Mouse (Mus musculus) liver, embryonic 14.5 days (tissue): ENCODE results near the gene E2f4.

Source experiments
- CTCF ChIP-seq: IDR thresholded peaks from 2 replicates; pipeline ENCODE4 v1.5.1; 2016; ENCODE audit warnings: antibody characterized with exemption, low read depth, control low read depth
- EP300 ChIP-seq: IDR thresholded peaks from 2 replicates; pipeline ENCODE4 v1.6.1; 2016; ENCODE audit warnings: antibody characterized with exemption, low read depth

- TF ChIP-seq CTCF = peak; percentile 35; the same call in 1 of the 2 replicates
- no peak for TF ChIP-seq EP300
Measured at GRCm38 (mm10) chr8:105258911-105259720, 38.3 kb upstream of the E2f4 start.
